Mouse (Mus musculus): ENCODE measurements around the gene Rere.

Gene Rere

GRCm38 (mm10) chr4:150435590-150435989, 154.1 kb downstream of the Rere start:
- no peak for DNase-seq

- DNase-seq = peak; percentile 35
These were observed 157.2 kb downstream of the Rere start for GRCm38 (mm10) chr4:150438621-150439020.

- DNase-seq = peak; percentile 85
These were observed 160.5 kb downstream of the Rere start for GRCm38 (mm10) chr4:150441931-150442330.

GRCm38 (mm10) chr4:150444068-150444467, 162.6 kb downstream of the Rere start:
- peak; percentile 84 for DNase-seq

- DNase-seq = peak; percentile 92
These were observed 165.2 kb downstream of the Rere start for GRCm38 (mm10) chr4:150446617-150447016.

- peak; percentile 80 for DNase-seq
These were observed 166.1 kb downstream of the Rere start for GRCm38 (mm10) chr4:150447517-150447916.

- peak; percentile 53 for DNase-seq
These were observed 167.0 kb downstream of the Rere start for GRCm38 (mm10) chr4:150448433-150448832.

- peak; percentile 63 for DNase-seq
These were observed 168.7 kb downstream of the Rere start for GRCm38 (mm10) chr4:150450081-150450691.

- peak; percentile 83 for DNase-seq
These were observed 170.9 kb downstream of the Rere start for GRCm38 (mm10) chr4:150452155-150452847.

- DNase-seq = peak; percentile 81
These were observed 173.3 kb downstream of the Rere start for GRCm38 (mm10) chr4:150454571-150455306.

GRCm38 (mm10) chr4:150455750-150456149, 174.3 kb downstream of the Rere start:
- no peak for DNase-seq

- peak; percentile 86 for DNase-seq
These were observed 175.0 kb downstream of the Rere start for GRCm38 (mm10) chr4:150456452-150456851.

- DNase-seq = no peak
These were observed 175.4 kb downstream of the Rere start for GRCm38 (mm10) chr4:150456886-150457285.

GRCm38 (mm10) chr4:150457353-150457752, 175.9 kb downstream of the Rere start:
- peak; percentile 85 for DNase-seq

- DNase-seq = peak; percentile 92
These were observed 176.3 kb downstream of the Rere start for GRCm38 (mm10) chr4:150457771-150458170.

GRCm38 (mm10) chr4:150459022-150459794, 177.8 kb downstream of the Rere start:
- DNase-seq = peak; percentile 51

- no peak for DNase-seq
These were observed 179.0 kb downstream of the Rere start for GRCm38 (mm10) chr4:150460451-150460850.

GRCm38 (mm10) chr4:150461011-150461410, 179.6 kb downstream of the Rere start:
- no peak for DNase-seq

GRCm38 (mm10) chr4:150461427-150462189, 180.2 kb downstream of the Rere start:
- no peak for DNase-seq

GRCm38 (mm10) chr4:150462367-150462766, 180.9 kb downstream of the Rere start:
- DNase-seq = peak; percentile 95

- no peak for DNase-seq
These were observed 184.3 kb downstream of the Rere start for GRCm38 (mm10) chr4:150465759-150466158.

- no peak for DNase-seq
These were observed 187.8 kb downstream of the Rere start for GRCm38 (mm10) chr4:150469274-150469673.
